Mouse (Mus musculus) layer of hippocampus, postnatal 10 days (tissue): ENCODE data around the gene Ndufaf8. TPM values are rescaled to one million over a fixed set of nuclear protein-coding genes. Genes with fewer than 3 reads are reported as not detected.
A peak's percentile ranks its signal among the peaks of the same experiment; 100 is the strongest.

Experiments used
- DNase-seq, 2 experiments: peaks; one replicate each; pipeline ENCODE4 v3.0.0; 2021; ENCODE audit warnings: low spot score in 2 of 2
- long read RNA-seq: library from polyadenylated mRNA; stranded (forward); transcript quantifications from one replicate; pipeline ENCODE4 v2.0.0, GENCODE M21; 2023
- total RNA-seq, 2 experiments: library from RNA; stranded (reverse); gene quantifications; 2 replicates each; pipeline ENCODE4 v1.2.3; 2021

Ndufaf8 gene
- total RNA-seq, result 10 to 100 TPM; 36.4 to 37.3 TPM
- long read RNA-seq, transcript Ndufaf8-203 (2 exons, 401 nt), result minor isoform, 5 of 65 reads
- long read RNA-seq, transcript Ndufaf8-201 (3 exons, 781 nt), result major isoform, 34 of 65 reads
- long read RNA-seq, partial matches to known transcripts, result 2 of 65 reads
- long read RNA-seq, other reads (novel, unspliced or antisense), result 23 of 65 reads

DNA sequence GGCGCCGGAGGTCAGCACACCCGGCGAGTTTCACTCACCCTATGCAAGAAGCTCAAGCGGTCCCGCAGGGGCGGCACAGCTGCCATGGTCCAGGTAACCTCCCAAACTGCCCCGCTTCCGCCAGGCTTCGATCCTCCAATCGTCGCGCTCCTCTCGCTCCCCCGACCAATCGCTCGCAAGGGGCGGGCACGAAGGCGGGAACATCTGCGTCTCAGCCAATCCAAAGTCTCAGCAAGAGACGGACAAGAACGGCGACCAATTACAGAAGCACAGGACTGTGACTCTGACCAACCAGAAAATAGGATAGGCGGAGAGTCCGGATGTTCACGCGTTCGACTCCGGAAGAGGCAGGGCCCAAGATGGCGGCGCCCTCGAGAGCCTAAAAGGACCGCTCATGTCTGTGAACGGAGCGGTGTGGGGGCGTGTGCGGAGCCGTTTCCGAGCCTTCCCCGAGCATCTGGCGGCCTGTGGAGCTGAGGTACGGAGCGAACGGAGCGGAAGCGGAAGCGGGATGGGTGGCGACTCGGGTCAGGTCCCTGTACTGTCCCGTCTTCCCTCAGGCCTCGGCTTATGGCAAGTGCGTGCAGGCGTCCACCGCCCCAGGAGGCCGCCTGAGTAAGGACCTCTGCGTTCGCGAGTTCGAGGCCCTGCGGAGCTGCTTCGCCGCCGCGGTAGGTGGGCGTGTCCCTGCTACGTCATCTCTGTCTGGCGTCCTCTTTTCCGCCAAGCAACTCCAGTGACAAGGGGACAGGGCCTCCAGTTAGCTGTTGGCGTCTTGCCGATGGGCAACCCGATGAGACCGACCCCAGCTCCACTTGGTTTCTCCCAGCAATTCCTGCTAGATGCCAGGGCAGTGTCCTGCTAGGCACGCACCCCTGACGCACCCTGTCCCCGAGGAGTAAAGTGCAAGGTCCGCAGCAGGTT is at the start of gene Ndufaf8, which contains the start of gene Tepsin:
Gene Ndufaf8, plus strand, starts transcription at position 341 of the 924 bp plus-strand sequence.
Gene Tepsin, minus strand, starts transcription at position 144 of the 924 bp plus-strand sequence.
- peak; percentile 100 for DNase-seq

DNA sequence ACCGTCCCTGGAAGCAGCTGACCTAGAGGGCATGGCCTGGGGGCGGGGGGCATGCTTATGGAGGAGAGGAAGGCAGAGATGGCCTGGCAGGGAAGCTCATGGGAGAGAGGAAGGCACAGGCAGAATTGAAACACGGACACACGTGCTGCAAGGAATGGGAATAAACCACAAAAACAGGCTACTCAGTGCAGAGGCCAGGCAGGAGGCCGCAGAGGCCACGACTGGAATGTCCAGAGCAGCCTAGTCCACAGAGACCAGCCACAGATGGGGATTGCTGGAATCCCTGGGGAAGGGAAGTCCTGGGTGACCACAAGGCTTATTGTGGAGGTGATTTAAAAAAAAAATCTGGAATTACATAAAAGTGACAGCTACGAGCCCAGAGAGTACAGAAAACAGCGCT is 49.7 kb upstream of the Ndufaf8 start:
- DNase-seq, result no peak

GRCm38 (mm10) chr11:120051124-120051811 is 47.5 kb upstream of the Ndufaf8 start:
- DNase-seq, result peak in 1 of 2 experiments; percentile 46

GRCm38 (mm10) chr11:120052274-120052673 is 46.5 kb upstream of the Ndufaf8 start:
- DNase-seq, result no peak

GRCm38 (mm10) chr11:120053846-120054245 is 44.9 kb upstream of the Ndufaf8 start:
- DNase-seq, result no peak

DNA sequence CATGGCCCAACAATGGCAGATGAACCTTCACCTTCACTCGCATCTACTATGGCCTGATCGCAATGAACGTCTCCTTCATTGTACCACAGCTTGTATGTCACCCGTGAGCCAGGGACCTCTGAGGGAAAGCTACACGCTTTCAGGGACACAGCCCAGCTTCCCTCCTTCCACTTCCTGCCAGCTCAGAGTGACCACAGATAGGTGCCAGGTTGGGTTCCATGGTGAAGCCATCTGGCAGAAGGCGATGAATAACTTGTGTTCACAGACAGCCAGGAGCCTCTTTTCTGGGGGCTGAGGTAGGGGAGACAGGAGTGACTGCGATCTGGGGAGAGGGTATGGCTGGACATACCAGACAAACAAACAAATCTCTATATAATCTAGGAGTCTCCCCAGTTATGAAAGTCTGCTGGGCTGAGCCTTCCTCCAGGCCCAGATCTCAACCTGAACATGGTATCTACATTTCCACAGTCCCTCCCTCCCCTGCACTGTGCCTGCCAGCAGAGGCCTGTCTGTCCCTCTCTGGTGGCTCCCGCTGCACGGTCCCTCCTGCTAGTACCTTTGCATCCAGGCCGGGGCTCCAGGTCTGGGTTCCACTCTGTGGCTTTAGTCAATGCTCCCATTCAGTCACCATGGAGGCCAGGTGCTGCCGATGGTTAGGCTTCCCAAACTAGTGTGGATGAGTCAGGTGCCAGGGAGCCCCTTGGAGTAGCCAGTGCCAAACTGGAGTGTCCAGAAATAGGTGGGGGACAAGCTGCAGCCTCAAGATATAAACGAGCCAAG is 42.6 kb upstream of the Ndufaf8 start:
- no peak for DNase-seq

- no peak for DNase-seq
Measured at GRCm38 (mm10) chr11:120060634-120061033, 38.1 kb upstream of the Ndufaf8 start.

DNA sequence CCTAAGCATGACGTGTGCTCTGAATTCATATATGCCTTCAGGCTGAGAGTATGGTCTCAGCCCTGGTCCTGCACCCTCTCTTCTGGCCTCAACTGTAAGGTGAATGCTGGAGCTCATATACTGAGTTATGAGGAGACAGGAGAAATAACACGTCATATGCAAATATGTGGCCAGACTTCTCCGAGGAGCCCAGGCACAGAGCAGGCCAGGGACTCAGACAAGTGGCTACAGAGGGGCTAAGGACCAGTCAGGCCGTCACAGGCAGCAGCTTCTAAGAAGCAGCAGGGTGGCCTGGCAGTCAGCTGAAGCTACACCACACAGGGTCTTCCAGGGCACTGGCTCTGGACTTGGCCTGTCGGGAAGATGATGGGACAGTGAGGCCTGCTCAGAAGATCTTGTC is 35.4 kb upstream of the Ndufaf8 start:
- no peak for DNase-seq

DNA sequence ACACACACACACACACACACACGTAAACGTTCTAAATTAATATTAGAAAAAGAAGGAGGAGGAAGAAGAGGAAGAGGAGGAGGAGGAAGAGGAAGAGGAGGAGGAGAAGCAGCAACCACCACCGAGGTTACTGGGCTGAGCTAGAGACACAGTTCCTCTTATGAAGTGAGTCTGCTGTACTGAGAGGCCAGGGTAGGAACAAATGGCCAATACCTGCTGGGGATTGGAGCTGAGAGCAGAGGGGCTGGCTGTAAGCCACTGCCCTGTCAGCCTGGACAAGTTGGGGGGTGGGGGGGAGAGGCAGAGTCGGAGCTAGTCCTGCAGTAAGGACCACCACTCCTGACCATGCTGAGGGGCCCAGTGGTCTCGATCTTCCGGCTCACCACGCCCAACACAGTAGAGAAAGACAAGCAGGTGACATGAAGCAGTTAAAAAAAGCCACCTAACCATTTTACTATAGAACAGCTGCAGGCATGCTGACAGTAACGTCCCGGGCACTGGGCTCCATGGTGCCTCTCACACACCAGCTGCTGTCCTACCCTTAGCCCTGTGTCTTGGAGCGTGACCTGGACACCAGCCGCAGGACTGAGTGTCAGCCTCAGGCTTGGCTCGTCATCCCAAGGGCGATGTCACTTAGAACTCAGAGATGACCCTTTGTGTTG is 34.6 kb upstream of the Ndufaf8 start:
- DNase-seq, result no peak

- DNase-seq, result no peak
Measured at GRCm38 (mm10) chr11:120064668-120065040, 34.1 kb upstream of the Ndufaf8 start.

DNA sequence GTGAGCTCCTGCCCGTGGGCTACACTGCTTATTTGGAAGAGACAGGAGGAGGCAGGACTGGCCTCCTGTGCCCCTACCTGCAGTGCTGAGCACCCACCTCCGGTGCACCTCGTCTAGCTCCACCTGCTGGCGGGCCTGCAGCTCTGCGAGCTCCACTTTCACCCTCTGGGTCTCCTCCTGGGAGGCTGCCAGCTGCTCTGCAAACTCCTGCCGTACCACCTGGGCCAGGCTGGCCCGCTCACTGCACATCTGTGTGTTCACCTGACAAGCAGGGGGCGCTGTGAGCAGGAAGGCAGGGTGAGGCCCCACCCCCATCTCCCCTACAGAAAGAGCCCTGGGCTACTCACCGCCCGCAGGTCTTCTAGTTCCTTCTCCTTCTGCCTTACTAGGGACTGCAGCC is 33.4 kb upstream of the Ndufaf8 start:
- DNase-seq, result peak; percentile 68 to 76

DNA sequence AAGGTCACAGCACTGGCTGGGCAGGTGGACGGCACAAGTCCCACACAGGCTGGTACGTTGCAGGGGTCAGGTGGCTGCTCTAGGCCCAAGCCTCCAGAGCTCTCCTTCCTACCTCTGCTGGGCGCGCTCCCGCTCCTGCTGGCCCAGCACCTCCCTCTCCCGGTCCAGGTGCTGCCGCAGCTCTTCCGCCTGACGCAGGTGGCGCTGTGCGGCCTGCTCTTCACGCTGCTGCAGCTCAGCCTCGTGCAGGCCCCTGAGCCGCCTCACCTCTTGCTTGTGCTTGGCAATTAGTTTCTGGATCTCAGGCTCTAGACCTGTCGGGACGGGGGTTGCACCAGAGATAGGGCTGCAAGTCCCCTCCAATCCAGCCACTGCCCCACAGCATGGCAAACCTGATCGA is 30.9 kb upstream of the Ndufaf8 start:
- no peak for DNase-seq

DNA sequence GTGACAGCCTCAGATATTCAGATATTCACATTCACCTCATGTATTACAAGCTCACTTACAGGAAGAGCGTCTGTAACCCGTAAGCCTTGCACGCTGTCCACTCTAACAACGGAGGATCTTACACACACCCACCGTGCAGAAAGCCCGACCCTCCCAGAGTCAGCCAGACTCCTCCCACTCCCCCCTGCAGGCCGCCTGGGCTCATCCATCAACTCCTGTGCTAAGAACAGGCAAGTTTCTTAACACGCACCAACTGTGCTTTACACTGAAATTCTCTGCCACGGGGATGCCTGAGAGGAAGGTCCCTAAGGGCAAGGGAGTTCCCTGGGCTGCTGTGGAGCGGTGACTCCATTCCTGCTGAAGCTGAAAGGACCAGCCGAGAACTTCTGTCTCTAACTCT is 29.5 kb upstream of the Ndufaf8 start:
- DNase-seq, result no peak

GRCm38 (mm10) chr11:120070286-120070930 is 28.3 kb upstream of the Ndufaf8 start:
- no peak for DNase-seq

- DNase-seq, result no peak
Measured at GRCm38 (mm10) chr11:120071065-120071464, 27.7 kb upstream of the Ndufaf8 start.

- no peak for DNase-seq
Measured at GRCm38 (mm10) chr11:120071731-120072320, 26.9 kb upstream of the Ndufaf8 start.

GRCm38 (mm10) chr11:120072986-120073647 is 25.6 kb upstream of the Ndufaf8 start:
- no peak for DNase-seq

- no peak for DNase-seq
Measured at GRCm38 (mm10) chr11:120076191-120076590, 22.5 kb upstream of the Ndufaf8 start.

- no peak for DNase-seq
Measured at GRCm38 (mm10) chr11:120080282-120080681, 18.4 kb upstream of the Ndufaf8 start.
